Mouse (Mus musculus) cerebellum, adult 11-12 months (tissue): ENCODE data around the gene Sptlc3.

Experiments used
- DNase-seq: peaks from one replicate; pipeline ENCODE4 v3.0.0; 2022

The Sptlc3 gene

GRCm38 (mm10) chr2:139493836-139494235 is at the start of gene Sptlc3:
Gene Sptlc3 (plus strand): TSS chr2:139493913.
- no peak for DNase-seq

GRCm38 (mm10) chr2:139467726-139468125 is 26.0 kb upstream of the Sptlc3 start:
- DNase-seq = no peak

GRCm38 (mm10) chr2:139488708-139489107 is 5.0 kb upstream of the Sptlc3 start:
- no peak for DNase-seq

- DNase-seq = no peak
Observed at GRCm38 (mm10) chr2:139494629-139495028, 916 bp downstream of the Sptlc3 start.

- no peak for DNase-seq
Observed at GRCm38 (mm10) chr2:139561966-139562505, 68.3 kb downstream of the Sptlc3 start.

- no peak for DNase-seq
Observed at GRCm38 (mm10) chr2:139579280-139579679, 85.6 kb downstream of the Sptlc3 start.

- DNase-seq = peak; percentile 32
Observed at GRCm38 (mm10) chr2:139582766-139583165, 89.1 kb downstream of the Sptlc3 start.

GRCm38 (mm10) chr2:139587660-139588200 is 94.0 kb downstream of the Sptlc3 start:
- no peak for DNase-seq

- DNase-seq = peak; percentile 20
Observed at GRCm38 (mm10) chr2:139589905-139590304, 96.2 kb downstream of the Sptlc3 start.

GRCm38 (mm10) chr2:139590888-139591698 is 97.4 kb downstream of the Sptlc3 start:
- no peak for DNase-seq

GRCm38 (mm10) chr2:139592109-139592508 is 98.4 kb downstream of the Sptlc3 start:
- DNase-seq = no peak

GRCm38 (mm10) chr2:139597229-139597628 is 103.5 kb downstream of the Sptlc3 start:
- no peak for DNase-seq

- no peak for DNase-seq
Observed at GRCm38 (mm10) chr2:139601543-139602194, 108.0 kb downstream of the Sptlc3 start.

- no peak for DNase-seq
Observed at GRCm38 (mm10) chr2:139608167-139608566, 114.5 kb downstream of the Sptlc3 start.

- no peak for DNase-seq
Observed at GRCm38 (mm10) chr2:139608810-139609209, 115.1 kb downstream of the Sptlc3 start.

- DNase-seq = no peak
Observed at GRCm38 (mm10) chr2:139609231-139609630, 115.5 kb downstream of the Sptlc3 start.

GRCm38 (mm10) chr2:139609662-139610291 is 116.1 kb downstream of the Sptlc3 start:
- DNase-seq = no peak

- DNase-seq = no peak
Observed at GRCm38 (mm10) chr2:139612410-139613107, 118.8 kb downstream of the Sptlc3 start.

GRCm38 (mm10) chr2:139626496-139626895 is 132.8 kb downstream of the Sptlc3 start:
- DNase-seq = no peak

- no peak for DNase-seq
Observed at GRCm38 (mm10) chr2:139628731-139629130, 135.0 kb downstream of the Sptlc3 start.

- no peak for DNase-seq
Observed at GRCm38 (mm10) chr2:139629653-139630052, 135.9 kb downstream of the Sptlc3 start.

GRCm38 (mm10) chr2:139634506-139634905 is 140.8 kb downstream of the Sptlc3 start:
- no peak for DNase-seq

- no peak for DNase-seq
Observed at GRCm38 (mm10) chr2:139637861-139638260, 144.1 kb downstream of the Sptlc3 start.
